Mouse (Mus musculus) frontal cortex, adult (tissue): ENCODE results near the gene Tpsb2.

ENCODE experiments used
- ATAC-seq: cut with Nextera tagmentation; 2 replicates; pipeline ENCODE4 v1.9.2; 2017; ENCODE audit warnings: mild to moderate bottlenecking, moderate library complexity, mixed read lengths; ENCODE audit not compliant: low TSS enrichment

Gene Tpsb2

DNA sequence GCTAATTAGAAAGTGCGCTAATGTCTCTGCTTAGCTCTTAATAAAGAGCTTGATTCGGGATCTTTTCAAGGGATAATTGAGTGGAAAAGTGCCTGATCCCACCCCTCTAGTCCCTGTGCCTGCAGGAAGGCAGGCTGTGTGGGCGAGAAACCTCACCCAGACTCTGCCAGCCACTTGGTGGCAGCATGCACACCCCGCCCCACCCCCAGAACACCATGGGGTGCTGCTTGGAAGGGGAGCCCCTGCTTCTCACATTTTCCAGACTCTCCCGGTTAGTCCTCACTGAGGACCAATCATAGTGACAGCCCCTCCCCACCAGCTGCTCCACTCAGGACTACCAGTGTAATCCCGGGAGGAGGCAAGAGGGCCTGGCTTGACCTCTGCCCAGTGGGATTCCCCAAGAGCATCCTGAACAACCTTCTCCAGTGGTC lies 39.9 kb downstream of the Tpsb2 start:
- ATAC-seq = peak; percentile 48; the same call in 1 of the 2 replicates

DNA sequence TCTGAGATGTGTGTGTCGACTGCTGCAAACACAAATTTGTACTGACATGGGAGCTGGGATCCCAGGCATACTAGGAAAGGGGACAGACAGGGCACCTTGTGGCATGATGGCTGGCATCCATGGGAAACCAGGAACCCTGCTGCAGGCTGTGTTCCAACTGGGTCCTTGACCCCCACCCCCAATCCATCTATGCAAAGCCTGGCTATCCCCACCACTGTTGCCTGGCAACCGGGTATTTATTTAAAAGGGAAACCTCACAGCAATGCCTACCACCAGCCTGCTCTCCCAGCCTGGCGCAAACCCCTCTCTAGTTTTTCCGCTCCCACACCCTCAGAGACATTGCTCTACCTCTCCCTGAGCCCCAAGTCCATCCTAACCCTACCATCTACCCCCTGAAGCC lies 41.2 kb downstream of the Tpsb2 start:
- no peak for ATAC-seq

DNA sequence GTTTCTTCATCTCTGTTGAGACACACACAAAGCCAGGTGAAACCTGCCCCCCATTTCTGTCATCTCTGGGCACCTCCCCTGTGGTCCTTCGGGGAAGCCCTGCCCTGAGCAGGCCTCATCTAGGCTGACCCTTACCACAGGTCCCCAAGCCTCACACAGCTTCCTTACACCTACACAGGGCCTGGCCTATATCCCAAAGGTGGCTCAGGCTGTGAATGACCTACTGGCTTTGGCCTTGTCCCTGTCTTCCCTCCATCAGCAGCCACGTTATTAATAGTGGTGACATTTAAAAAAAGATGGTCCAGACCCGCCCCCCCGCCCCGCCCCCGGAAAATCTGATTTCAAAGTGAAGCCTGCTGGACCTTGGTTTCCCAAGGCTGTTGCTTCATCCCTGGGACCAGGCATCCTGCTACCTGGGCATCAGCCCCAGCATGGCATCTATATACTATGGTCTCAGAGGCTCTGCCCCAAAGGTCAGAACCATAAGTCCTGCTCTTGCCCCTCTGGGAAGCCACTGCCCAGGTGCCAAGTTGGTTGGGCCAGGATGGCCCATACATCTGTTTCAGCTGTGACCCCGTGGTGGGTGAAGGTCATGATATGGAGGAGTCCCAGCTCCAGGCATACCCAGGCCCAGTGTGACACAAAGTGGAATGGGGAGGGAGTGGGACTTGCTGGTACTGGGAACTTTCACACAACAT lies 42.3 kb downstream of the Tpsb2 start:
- ATAC-seq = no peak

DNA sequence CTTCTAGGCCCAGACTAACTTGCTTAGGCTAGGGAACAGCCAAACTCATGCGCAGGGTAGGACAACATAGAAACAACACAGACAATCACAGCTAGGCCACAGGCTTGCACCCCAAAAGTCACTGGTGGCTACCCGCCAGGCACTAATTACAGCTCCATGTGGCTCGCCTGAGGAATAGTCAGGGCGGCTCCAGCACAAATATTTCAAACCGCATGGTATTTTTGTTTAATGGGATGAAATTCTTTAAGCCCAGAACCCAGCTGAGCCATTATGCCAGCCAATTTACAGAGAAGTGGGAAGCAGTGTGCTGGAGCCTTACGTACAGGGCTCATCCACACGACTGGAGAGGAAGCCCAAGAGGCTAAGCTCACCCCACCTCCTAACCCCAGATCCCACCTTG lies 43.5 kb downstream of the Tpsb2 start:
- ATAC-seq = no peak

DNA sequence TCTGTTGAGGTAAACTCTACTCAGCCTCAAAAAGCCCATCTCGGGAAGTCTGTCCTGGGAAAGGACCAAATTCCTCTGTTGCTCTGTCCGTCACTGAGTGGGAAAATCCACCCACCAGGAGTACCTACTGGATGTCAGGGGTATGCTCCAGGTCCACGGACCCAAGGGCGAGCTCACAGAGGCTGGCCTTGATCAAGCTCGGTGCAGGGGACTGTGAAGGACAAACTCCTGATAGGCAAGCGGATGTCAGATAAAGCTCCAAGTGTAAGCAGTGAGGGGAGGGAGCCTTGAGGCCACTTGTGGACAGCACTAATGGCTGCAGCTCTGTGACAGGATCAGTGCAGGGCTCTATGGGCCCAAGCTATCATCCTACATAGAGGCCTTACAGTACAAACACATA lies 44.1 kb downstream of the Tpsb2 start:
- no peak for ATAC-seq

GRCm38 (mm10) chr17:25410786-25411185 lies 44.7 kb downstream of the Tpsb2 start:
- no peak for ATAC-seq

GRCm38 (mm10) chr17:25411251-25411650 lies 45.1 kb downstream of the Tpsb2 start:
- ATAC-seq = peak; percentile 89; the same call in 1 of the 2 replicates

- no peak for ATAC-seq
Observed at GRCm38 (mm10) chr17:25414209-25414608, 48.1 kb downstream of the Tpsb2 start.

- ATAC-seq = no peak
Observed at GRCm38 (mm10) chr17:25414917-25415316, 48.8 kb downstream of the Tpsb2 start.

DNA sequence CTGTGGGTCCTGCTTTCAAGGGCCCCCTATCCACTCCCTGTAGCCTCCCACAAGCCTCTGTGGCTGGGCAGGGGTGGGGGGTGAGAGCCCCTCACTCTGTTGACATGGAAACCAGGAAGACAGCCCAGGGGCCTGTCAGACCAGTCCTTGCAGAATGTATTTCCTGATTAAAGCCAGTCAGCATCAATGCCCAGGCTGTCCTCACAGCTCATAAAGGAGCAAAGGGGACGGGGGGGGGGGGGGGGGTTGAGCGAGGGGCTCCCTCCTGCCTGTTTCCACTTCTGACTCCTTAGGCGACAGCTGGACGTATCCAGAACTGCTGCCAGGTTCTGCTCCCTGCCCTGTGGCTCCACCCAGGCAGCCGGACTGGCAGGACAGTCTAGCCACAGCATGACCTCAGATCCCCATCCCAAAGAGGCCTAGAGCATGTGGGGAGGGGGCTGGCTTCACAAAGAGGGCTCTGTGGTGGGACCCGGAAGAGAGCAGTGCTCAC lies 49.4 kb downstream of the Tpsb2 start:
- no peak for ATAC-seq

- no peak for ATAC-seq
Observed at GRCm38 (mm10) chr17:25416219-25416618, 50.1 kb downstream of the Tpsb2 start.

DNA sequence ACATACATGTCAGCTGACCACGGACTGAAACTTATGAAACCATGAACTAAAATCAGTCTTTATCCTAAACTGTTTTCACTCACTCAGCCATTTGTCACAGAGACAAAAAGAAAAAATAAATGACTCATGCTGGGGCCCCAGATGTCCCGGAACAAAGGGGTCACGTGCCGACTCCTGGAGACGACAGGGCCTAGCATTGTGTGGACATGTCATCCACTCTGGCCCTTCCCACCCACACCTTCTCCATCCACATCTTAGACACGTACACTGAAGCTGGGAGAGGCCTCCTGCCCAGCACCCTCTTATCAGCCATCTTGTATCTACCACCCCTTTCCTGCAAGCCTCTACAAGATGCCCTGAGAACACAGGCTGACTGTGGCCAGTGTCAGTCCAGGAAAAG lies 51.9 kb downstream of the Tpsb2 start:
- ATAC-seq = no peak
